Mouse (Mus musculus) fibroblast of lung, adult 2 months (primary cell): Measurements from ENCODE around the gene Atp7a.
"Not testable (repeated sequence)": the region's sequence is repeated elsewhere in the genome, so short reads cannot be mapped to it uniquely, and the experiment has no call there.

Experiments
- DNase-seq: peaks from one replicate; pipeline ENCODE4 v3.0.0-alpha.2; 2011; ENCODE audit warnings: low read depth

Gene Atp7a

DNA sequence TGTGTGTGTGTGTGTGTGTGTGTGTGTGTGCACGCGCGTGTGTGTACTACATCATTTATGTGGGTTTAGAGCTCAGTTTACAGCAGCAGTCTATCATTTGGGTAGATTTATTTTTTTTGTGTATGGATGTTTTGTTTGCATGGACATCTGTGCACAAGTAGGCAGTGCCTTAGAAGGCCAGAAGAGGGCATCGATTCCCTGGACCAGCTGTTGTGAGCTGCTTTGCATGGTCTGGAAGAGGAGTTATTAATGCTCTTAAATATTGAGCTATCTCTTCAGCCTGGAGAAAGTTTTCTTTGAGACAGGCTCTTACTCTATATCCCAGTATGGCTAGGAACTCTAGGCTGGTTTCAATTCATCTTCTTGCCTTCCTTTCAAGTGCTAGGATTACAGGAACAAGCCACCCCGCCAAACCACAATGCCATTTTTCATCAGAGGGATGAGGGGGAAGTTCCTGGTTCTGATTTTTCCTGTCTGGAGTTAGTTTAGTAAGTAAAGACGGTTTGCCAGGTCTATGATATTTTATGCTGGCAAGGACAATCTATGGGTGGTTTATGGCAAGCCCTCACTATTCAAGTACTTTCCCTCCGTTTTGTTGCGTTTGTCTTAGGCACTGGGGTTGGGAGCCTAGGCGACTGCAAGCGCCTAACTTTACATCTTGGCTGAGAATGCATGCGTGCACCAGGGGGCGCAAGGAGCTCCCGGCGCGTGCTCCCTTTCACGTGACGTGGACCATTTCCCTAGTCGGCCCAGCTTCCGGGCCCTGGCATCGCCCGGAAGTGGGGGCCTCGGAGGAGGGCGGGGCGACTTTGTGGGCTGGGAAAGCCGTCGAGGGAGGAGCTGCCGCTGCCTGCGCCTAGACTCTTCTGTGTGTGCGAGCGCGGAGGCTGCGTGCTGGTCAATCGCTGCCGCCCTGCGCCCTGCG is at the start of gene Atp7a:
TSS of gene Atp7a (plus strand) at position 859 of the 925 bp plus-strand sequence.
- peak; percentile 80 for DNase-seq

DNA sequence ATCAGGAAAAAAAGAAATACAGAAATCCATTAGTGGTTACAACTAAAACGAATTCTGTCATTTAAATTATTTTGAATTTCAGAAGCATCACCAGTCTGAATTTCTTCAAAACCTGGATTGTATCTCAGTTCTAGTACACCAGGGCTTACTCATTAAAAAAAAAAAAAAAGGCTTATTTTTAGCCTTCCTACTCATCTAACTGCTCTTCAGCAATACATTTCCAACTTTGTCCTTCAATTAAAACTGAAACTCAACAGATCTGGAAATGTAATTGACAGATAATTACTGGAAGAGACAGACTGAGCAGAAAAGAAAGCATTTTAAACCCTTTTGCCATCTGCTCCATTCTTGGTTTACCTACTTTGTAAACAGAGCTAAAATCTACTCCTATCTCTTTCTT is 25.5 kb upstream of the Atp7a start:
- DNase-seq: no peak

- DNase-seq: no peak
Observed at GRCm38 (mm10) chrX:106010762-106011161, 16.3 kb upstream of the Atp7a start.

DNA sequence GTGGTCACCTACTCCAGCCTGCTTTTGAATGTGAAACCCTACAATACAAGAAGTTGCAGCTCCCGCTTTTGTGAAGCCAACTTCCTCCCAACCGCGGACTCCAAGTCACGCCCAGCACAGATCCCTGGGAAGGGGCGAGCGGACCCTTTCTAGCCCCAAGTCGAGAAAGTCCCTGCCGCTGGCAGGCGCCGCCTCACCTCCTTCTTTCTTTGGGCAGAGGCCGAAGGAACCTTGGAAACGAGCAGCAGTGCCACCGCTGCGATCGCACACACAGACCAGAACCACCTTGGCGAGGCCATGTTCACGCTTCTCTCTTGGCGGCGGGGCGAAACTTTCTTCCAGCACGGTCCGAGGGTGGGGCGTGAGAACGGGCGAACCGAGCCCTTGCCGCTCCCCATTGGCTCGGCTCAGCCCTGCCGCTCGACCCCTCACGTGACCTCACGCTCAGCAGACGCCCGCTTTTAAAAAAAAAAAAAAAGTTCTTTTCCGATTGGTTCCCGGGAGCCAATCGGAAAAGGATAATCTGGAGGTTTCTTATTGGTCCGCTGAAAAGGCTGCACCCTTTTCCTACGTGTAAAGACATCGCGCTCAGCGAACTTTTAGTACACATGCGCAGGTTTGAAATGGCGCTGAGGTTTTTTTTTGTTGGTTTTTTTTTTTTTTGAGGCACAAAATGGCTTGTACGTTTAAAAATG is 15.5 kb upstream of the Atp7a start, which contains the start of gene Magt1:
TSS of gene Magt1 (minus strand) at position 442 of the 695 bp plus-strand sequence.
- DNase-seq: peak; percentile 72

DNA sequence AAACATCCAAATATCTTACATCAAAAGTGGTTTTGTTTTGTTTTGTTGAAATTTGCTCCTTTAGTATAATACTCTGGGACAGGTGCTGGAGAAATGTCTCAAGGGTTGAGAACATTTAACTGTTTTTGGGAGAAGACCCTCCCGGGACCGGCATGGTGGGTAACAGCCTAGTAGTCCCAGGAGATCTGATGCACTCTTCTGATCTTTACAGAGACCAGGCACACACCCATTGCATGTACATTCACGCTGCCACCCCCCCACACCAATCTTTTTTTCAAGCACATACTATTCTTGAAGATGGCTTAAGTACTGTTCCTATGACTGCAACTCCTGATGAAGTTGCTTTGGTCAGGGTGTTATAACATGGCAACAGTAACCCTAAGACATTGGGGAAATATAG is 14.5 kb upstream of the Atp7a start:
- DNase-seq: no peak

DNA sequence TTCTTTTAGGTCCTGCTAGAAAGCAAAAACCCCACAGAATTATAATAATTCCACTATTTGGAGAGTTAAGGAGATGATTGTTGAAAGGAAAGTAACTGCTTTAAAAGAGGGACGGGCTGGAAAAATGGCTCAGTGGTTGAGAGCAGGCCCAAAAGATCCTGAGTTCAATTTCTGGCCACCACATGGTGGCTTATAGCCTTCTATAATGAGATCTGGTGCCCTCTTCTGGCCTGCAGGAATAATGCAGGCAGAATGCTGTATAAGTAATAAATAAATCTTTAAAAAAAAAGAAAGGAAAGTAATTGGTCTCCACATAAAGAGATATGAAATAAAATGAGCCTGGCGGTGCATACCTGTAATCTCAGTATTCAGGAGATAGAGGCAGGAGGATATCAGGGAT is 13.9 kb upstream of the Atp7a start:
- no peak for DNase-seq

DNA sequence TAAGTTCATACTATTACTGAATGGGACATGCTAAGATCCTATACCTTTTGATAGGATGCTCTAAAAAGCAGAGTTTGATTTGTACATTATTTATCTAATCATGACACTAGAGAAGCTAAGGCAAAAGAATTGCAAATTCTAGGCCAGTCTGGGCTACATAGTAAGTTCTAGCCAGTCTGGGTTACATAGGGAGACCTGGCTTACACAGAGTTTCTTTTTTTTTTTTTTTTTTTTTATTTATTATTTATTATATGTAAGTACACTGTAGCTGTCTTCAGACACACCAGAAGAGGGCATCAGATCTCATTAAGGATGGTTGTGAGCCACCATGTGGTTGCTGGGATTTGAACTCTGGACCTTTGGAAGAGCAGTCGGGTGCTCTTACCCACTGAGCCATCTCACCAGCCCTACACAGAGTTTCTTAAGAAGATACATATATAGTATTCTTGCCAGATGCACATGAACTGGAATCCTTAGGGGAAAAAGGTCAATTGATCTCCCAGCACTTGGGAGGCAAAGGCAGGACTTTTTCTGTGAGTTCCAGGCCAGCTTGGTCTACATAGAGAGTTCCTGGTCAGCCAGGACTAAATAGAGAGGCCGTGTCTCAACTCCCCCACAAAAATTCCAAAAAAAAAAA is 12.2 kb upstream of the Atp7a start:
- DNase-seq: not testable (repeated sequence)

DNA sequence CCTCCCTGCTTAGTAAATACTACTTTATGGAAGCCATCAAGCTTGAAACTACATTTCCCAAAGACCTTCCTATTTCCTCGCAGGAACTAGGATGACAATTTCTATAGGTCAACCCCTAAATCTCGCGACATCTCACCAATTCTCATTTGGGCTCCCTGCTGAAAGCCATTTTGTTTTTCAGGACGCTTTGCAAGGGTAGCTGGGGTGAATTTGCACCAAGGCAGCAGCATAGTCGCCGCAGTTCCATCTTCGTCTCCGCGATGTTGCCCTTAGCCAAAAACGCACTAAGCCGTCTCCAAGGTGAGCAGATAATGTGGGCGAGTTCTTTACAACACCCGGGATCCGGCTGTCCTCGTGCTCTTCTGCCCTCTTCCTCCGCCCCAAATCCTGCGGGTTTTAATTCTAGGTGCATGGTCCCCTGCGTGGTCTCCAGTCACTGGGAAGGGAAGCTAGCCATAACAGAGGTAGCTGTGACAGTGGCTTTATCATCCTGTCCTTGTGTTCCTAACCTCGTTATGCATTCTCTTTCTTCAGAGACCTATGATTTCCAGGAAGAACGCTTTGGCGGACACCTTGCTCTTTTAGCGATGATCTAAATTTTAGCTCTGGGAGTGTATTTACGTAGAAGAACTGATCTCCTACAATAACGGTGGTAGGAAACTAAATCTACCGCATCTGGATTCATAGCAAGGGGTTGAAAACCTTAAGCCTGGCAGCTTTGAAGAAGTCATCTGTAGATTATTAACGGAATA is 11.3 kb upstream of the Atp7a start, which contains the start of gene Cox7b:
TSS of gene Cox7b (plus strand) at position 130 of the 752 bp plus-strand sequence.
- DNase-seq: peak; percentile 68

GRCm38 (mm10) chrX:106017102-106017501 is 10.0 kb upstream of the Atp7a start:
- no peak for DNase-seq

DNA sequence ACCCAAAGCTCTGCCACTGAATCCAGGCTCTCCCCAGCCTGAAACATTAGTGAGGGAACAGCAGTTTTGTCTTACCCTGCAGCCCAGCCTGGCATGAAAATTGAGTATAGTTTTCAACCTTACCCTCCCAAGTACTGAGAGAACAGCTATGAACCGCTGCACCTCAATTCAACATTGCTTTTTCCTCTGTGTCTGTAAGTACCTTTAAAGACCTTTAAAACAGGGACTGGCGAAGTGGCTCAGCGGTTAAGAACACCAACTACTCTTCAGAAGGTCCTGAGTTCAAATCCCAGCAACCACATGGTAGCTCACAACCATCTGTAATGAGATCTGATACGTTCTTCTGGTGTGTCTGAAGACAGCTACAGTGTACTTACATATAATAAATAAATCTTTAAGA is 9.6 kb upstream of the Atp7a start:
- no peak for DNase-seq

- DNase-seq: no peak
Observed at GRCm38 (mm10) chrX:106027343-106027674, 233 bp downstream of the Atp7a start.

- DNase-seq: no peak
Observed at GRCm38 (mm10) chrX:106030176-106030575, 3.1 kb downstream of the Atp7a start.

GRCm38 (mm10) chrX:106031124-106031523 is 4.0 kb downstream of the Atp7a start:
- no peak for DNase-seq

- no peak for DNase-seq
Observed at GRCm38 (mm10) chrX:106035727-106036126, 8.7 kb downstream of the Atp7a start.

GRCm38 (mm10) chrX:106037185-106037752 is 10.2 kb downstream of the Atp7a start:
- no peak for DNase-seq

DNA sequence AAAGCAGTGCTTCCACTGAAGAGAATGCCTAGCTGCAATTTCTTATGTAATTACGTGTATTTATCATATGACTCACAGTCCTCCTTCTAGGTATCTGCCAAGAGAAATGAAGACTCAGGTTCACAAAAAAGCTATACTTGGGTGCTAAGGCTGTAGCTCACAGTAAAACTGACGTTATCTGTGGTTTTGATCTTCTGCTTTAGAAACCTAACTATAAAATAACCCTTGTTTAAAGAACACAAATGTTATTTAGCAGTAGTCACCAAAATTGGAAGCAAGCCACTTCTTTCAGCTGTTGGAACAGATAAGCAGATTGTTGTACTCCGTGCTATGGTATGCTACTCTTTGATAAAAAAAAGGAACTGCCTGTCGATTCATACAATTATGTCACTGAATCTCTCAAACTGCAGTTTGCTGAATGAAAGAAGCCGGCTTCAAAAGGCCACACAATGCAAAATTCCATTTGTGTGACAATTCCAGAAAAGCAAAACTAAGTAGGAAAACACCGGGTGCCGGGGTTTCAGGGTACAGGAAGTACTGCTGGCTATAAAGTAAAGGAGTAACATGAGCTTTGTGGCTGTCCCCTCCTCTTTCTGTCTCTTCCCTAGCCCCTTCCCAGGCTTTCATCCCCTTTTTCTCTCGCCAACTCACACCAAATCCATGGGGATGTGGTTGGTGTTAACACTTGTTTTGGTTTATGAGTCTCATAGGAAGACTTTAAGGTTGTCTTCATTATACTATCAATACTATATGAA is 17.0 kb downstream of the Atp7a start:
- no peak for DNase-seq

DNA sequence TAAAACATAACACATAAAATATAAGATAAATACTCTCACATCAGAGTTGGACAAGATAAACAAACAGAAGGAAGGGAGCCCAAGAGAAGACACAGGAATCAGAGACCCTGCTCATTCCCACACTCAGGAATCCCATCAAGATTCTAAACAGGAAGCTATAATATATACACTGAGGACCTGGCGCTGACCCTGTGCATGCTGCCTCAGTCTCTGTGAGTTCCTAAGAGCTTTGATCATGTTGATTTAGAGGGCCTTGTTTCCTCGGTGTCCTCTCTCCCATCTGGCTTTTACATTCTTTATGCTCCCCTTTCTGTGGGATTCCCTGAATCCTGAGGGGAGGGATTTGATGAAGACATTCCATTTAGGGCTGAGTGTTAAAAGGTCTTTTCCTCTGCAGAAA is 18.4 kb downstream of the Atp7a start:
- no peak for DNase-seq

- no peak for DNase-seq
Observed at GRCm38 (mm10) chrX:106045928-106046327, 18.9 kb downstream of the Atp7a start.

GRCm38 (mm10) chrX:106048191-106048590 is 21.1 kb downstream of the Atp7a start:
- no peak for DNase-seq

GRCm38 (mm10) chrX:106077858-106078257 is 50.8 kb downstream of the Atp7a start:
- not testable (repeated sequence) for DNase-seq
